13 mouse cellular contexts compared by ENCODE assay signal in genomic region chr14:101762267-101762666, GRCm38 (mm10). TPM values are rescaled to one million over a fixed set of nuclear protein-coding genes. Genes with fewer than 3 reads are reported as not detected.
DNase-seq lines count a peak whose midpoint lies in the region; ATAC-seq and TF ChIP-seq lines count a peak whose summit lies in the region.
"Had no signal": no experiment of that assay in that cellular context is flagged by ENCODE, and none has a peak within 500 bp of the region (broad histone marks: within the 10 kb centered on the region; RNA-seq: fewer than 3 reads in every experiment).

No protein-coding gene starts in this region.

- no peaks in the 10 kb centered on the region for H3K27me3 ChIP-seq in heart, postnatal 0 days (ENCODE audit: control insufficient read depth, insufficient read depth, low read length)
- no peaks in the 10 kb centered on the region for H3K27me3 ChIP-seq in liver, adult 2 months (ENCODE audit: control insufficient read depth, insufficient read depth, low read length)
- H3K27me3 ChIP-seq in MEL (ENCODE audit: control insufficient read depth in 1 of 2, insufficient read depth in 2 of 2, low read length in 2 of 2), result no peaks in the 10 kb centered on the region
- H3K27me3 ChIP-seq: embryonic facial prominence, embryonic 12.5 days had no signal

- TF ChIP-seq EP300 in heart, postnatal 0 days (IDR thresholded peaks at IDR 0.05; ENCODE audit: low read depth), result no peak
- no peak for TF ChIP-seq EP300 in MEL (IDR thresholded peaks at IDR 0.05; ENCODE audit: low read depth in 1 of 2, low read length in 2 of 2)

- H3K9ac ChIP-seq in heart, postnatal 0 days (replicated peaks; ENCODE audit: low read depth, low read length), result no peak overlapping the region
- H3K9ac ChIP-seq in liver, adult 2 months (ENCODE audit: low read depth, low read length), result no peak overlapping the region
- no peak overlapping the region for H3K9ac ChIP-seq in MEL (ENCODE audit: control insufficient read depth, low read depth, low read length, poor library complexity, severe bottlenecking)
- H3K9ac ChIP-seq: embryonic facial prominence, embryonic 12.5 days had no signal

- TF ChIP-seq CTCF in heart, postnatal 0 days (IDR thresholded peaks at IDR 0.05; ENCODE audit: low read depth), result peak; percentile 37
- TF ChIP-seq CTCF in liver, adult 2 months (IDR thresholded peaks at IDR 0.05; ENCODE audit: low read depth, low read length), result no peak
- TF ChIP-seq CTCF in MEL (IDR thresholded peaks at IDR 0.05 in 2 of 3, conservative IDR thresholded peaks at IDR 0.05 in 1 of 3; ENCODE audit: control insufficient read depth in 1 of 3, insufficient read depth in 1 of 3, low read depth in 2 of 3, low read length in 3 of 3, poor library complexity in 1 of 3, severe bottlenecking in 1 of 3), result peak in 1 of 3 experiments; percentile 17; a peak in 1 of 6 replicates

- H3K27ac ChIP-seq in heart, postnatal 0 days (ENCODE audit: low read depth), result no peak overlapping the region
- H3K27ac ChIP-seq in liver, adult 2 months (replicated peaks; ENCODE audit: insufficient read depth, low read depth, low read length), result no peak overlapping the region
- H3K27ac ChIP-seq in MEL (ENCODE audit: control insufficient read depth, low read depth, low read length), result no peak overlapping the region
- H3K27ac ChIP-seq: embryonic facial prominence, embryonic 12.5 days; hindbrain, embryonic 10.5 days; macrophage had no signal

- no peaks in the 10 kb centered on the region for H3K79me2 ChIP-seq in liver, adult 2 months (ENCODE audit: control insufficient read depth, insufficient read depth, low read length)
- H3K79me2 ChIP-seq in MEL (ENCODE audit: control insufficient read depth, insufficient read depth, low read length, poor library complexity), result no peaks in the 10 kb centered on the region

- no peaks in the 10 kb centered on the region for H3K9me3 ChIP-seq in heart, postnatal 0 days (replicated peaks; ENCODE audit: control insufficient read depth, low read length)
- H3K9me3 ChIP-seq in MEL (replicated peaks; ENCODE audit: insufficient read depth, low read length), result no peaks in the 10 kb centered on the region
- H3K9me3 ChIP-seq: embryonic facial prominence, embryonic 12.5 days; hindbrain, embryonic 10.5 days had no signal

- DNase-seq in heart, postnatal 0 days (ENCODE audit: low spot score), result peak; percentile 27
- no peak for DNase-seq in heart, adult 11 months
- DNase-seq in liver, adult 2 months (ENCODE audit: extremely low read depth, low read depth, low spot score), result peak; percentile 35
- DNase-seq in liver (no peak), MEL (ENCODE audit: low read depth, low spot score) (no peak)
- no peak for DNase-seq in c-Kit-positive CD71-positive TER-119-positive erythroid progenitor cells, embryonic 14.5 days (ENCODE audit: low spot score)
- DNase-seq in cerebellum, adult 8-10 months, result no peak
- DNase-seq: heart, adult 18-20 months had no signal

- TF ChIP-seq RAD21 in MEL (IDR thresholded peaks at IDR 0.05; ENCODE audit: low read depth, low read length), result no peak; the same call in none of the 2 replicates

- no peak for TF ChIP-seq POLR2A in liver, adult 2 months (IDR thresholded peaks at IDR 0.05; ENCODE audit: extremely low read depth, insufficient read depth, low read length)
- TF ChIP-seq POLR2A in MEL (IDR thresholded peaks at IDR 0.05; ENCODE audit: control insufficient read depth in 1 of 2, insufficient read depth in 1 of 2, low read depth in 1 of 2, low read length in 2 of 2, poor library complexity in 1 of 2), result no peak

- no peaks in the 10 kb centered on the region for H3K36me3 ChIP-seq in heart, postnatal 0 days (replicated peaks; ENCODE audit: control insufficient read depth, insufficient read depth, low read length)
- H3K36me3 ChIP-seq in liver, adult 2 months (ENCODE audit: control insufficient read depth, insufficient read depth, low read length), result no peaks in the 10 kb centered on the region
- H3K36me3 ChIP-seq in MEL (ENCODE audit: control insufficient read depth in 1 of 2, insufficient read depth in 2 of 2, low read length in 2 of 2), result no peaks in the 10 kb centered on the region
- H3K36me3 ChIP-seq: embryonic facial prominence, embryonic 12.5 days; hindbrain, embryonic 10.5 days had no signal

- H3K4me2 ChIP-seq in heart, postnatal 0 days (ENCODE audit: low read depth, low read length), result no peak overlapping the region
- H3K4me2 ChIP-seq: embryonic facial prominence, embryonic 12.5 days; liver, embryonic 11.5 days had no signal

- H3K4me3 ChIP-seq in heart, postnatal 0 days (ENCODE audit: low read depth, low read length), result no peak overlapping the region
- H3K4me3 ChIP-seq in liver, adult 2 months (ENCODE audit: insufficient read depth, low read depth, low read length), result no peak overlapping the region
- no peak overlapping the region for H3K4me3 ChIP-seq in MEL (ENCODE audit: control insufficient read depth in 1 of 2, insufficient read depth in 1 of 2, low read depth in 2 of 2, low read length in 2 of 2)
- H3K4me3 ChIP-seq: embryonic facial prominence, embryonic 12.5 days; hindbrain, embryonic 10.5 days had no signal

- no peaks in the 10 kb centered on the region for H3K4me1 ChIP-seq in heart, postnatal 0 days (ENCODE audit: control insufficient read depth, insufficient read depth)
- H3K4me1 ChIP-seq in liver, adult 2 months (ENCODE audit: control insufficient read depth, insufficient read depth, low read length), result no peaks in the 10 kb centered on the region
- no peaks in the 10 kb centered on the region for H3K4me1 ChIP-seq in MEL (ENCODE audit: control insufficient read depth in 1 of 2, insufficient read depth in 2 of 2, low read length in 2 of 2)
- H3K4me1 ChIP-seq: embryonic facial prominence, embryonic 12.5 days; hindbrain, embryonic 10.5 days had no signal

- WGBS in heart, postnatal 0 days, result 39% methylated on average over 1 of the region's 1 CpGs
- 35% methylated on average over 1 of the region's 1 CpGs for WGBS in liver, adult 2 months

- ATAC-seq in heart, postnatal 0 days (ENCODE audit: insufficient read depth, low read depth), result no peak
- ATAC-seq in common myeloid progenitor, adult 5-6 weeks (replicated peaks; ENCODE audit: low read depth, poor library complexity, severe bottlenecking), result peak; percentile 68; the same call in 1 of the 2 replicates

TF ChIP-seq in MEL, 35 proteins besides CTCF, POLR2A, EP300 and RAD21:
- no peak for TF ChIP-seq MAZ (IDR thresholded peaks at IDR 0.05; ENCODE audit: low read depth, low read length)
- no peak for TF ChIP-seq SIN3A (IDR thresholded peaks at IDR 0.05; ENCODE audit: low read length)
- TF ChIP-seq ELF1 (IDR thresholded peaks at IDR 0.05; ENCODE audit: low read depth, low read length), result no peak
- peak; percentile 16; the same call in 1 of the 2 replicates for TF ChIP-seq SMC3 (IDR thresholded peaks at IDR 0.05; ENCODE audit: low read depth, low read length)
- no peak for TF ChIP-seq JUND (IDR thresholded peaks at IDR 0.05; ENCODE audit: low read depth, low read length)

RNA-seq across cellular contexts. Expression of gene Lmo7, which starts 32.5 kb away (rescaled TPM):
- 308 and 357 TPM in 2 replicates for total RNA-seq in heart, postnatal 0 days (2014; rRNA removed; ENCODE audit: low replicate concordance)
- polyA plus RNA-seq in heart, postnatal 0 days (2015; fragmentation: Nextera tagmentation; extraction: Ambion mirVana), result 169 TPM in 2 replicates
- 27.1 and 30.0 TPM in 2 replicates for total RNA-seq in liver, adult 2 months (2014; rRNA removed)
- polyA plus RNA-seq in liver, adult 2 months (2012; rRNA removed), result 7.1 and 8.3 TPM in 2 replicates
- not detected in 2 replicates for total RNA-seq in MEL (2012; rRNA removed)
- polyA plus RNA-seq in MEL (2012; ENCODE audit: insufficient read depth in 1 of 2, insufficient read length in 2 of 2, low read depth in 1 of 2, low replicate concordance in 2 of 2, missing spikeins in 1 of 2), result not detected
- 0.23 and 0.49 TPM in 2 replicates for total RNA-seq in common myeloid progenitor, adult 5-6 weeks (2017)
- polyA plus RNA-seq: macrophage had no signal

RNA-seq across cellular contexts. Expression of gene Gm9922, which starts 32.7 kb away (rescaled TPM):
- 10.5 and 14.2 TPM in 2 replicates for total RNA-seq in heart, postnatal 0 days (2014; rRNA removed; ENCODE audit: low replicate concordance)
- polyA plus RNA-seq in heart, postnatal 0 days (2015; fragmentation: Nextera tagmentation; extraction: Ambion mirVana), result 7.0 and 7.2 TPM in 2 replicates
- total RNA-seq in liver, adult 2 months (2014; rRNA removed), result not detected in 2 replicates
- polyA plus RNA-seq in liver, adult 2 months (2012; rRNA removed), result not detected in 2 replicates
- total RNA-seq in MEL (2012; rRNA removed), result not detected in 2 replicates
- polyA plus RNA-seq in MEL (2012; ENCODE audit: insufficient read depth in 1 of 2, insufficient read length in 2 of 2, low read depth in 1 of 2, low replicate concordance in 2 of 2, missing spikeins in 1 of 2), result not detected
- total RNA-seq in common myeloid progenitor, adult 5-6 weeks (2017), result not detected in 2 replicates
- polyA plus RNA-seq: hindbrain, embryonic 10.5 days; liver, embryonic 11.5 days; macrophage had no signal

Comparison
In these comparisons a context has a peak if more than half of its experiments do, and no peak if none do; other contexts are left out.
1. DNase-seq: peak in heart, postnatal 0 days (single experiment) and liver, adult 2 months (single experiment); none in heart, adult 11 months (single experiment), liver (single experiment), MEL (single experiment), c-Kit-positive CD71-positive TER-119-positive erythroid progenitor cells, embryonic 14.5 days (single experiment) and cerebellum, adult 8-10 months (single experiment).
2. RNA of gene Lmo7, which starts 32.5 kb away (total RNA-seq): 308 to 357 TPM in heart, postnatal 0 days and 27.1 to 30.0 TPM in liver, adult 2 months; 0.23 to 0.49 TPM in common myeloid progenitor, adult 5-6 weeks and not detected in MEL; every median in the first group is over 10 times any median in the second.
3. RNA of gene Gm9922, which starts 32.7 kb away (total RNA-seq): 10.5 to 14.2 TPM in heart, postnatal 0 days; not detected in liver, adult 2 months, not detected in MEL and not detected in common myeloid progenitor, adult 5-6 weeks; every median in the first group is over 10 times any median in the second.